14 mouse cellular contexts compared by ENCODE assay signal in genomic region chr6:52310366-52310765, GRCm38 (mm10). TPM values are rescaled to one million over a fixed set of nuclear protein-coding genes. Genes with fewer than 3 reads are reported as not detected.
A peak's percentile ranks its signal among the peaks of the same experiment; 100 is the strongest.
DNase-seq lines count a peak whose midpoint lies in the region; ATAC-seq and TF ChIP-seq lines count a peak whose summit lies in the region.
"Had no signal": no experiment of that assay in that cellular context is flagged by ENCODE, and none has a peak within 500 bp of the region (broad histone marks: within the 10 kb centered on the region; RNA-seq: fewer than 3 reads in every experiment).

No protein-coding gene starts in this region.

- no peak for DNase-seq in heart, postnatal 36 days
- peak; percentile 50 for DNase-seq in ZHBTc4 (ENCODE audit: low read depth, low spot score)
- DNase-seq in intestine, embryonic 14.5 days (ENCODE audit: low spot score) = peak; percentile 69
- DNase-seq in limb, embryonic 14.5 days (ENCODE audit: low spot score) = no peak
- no peak for DNase-seq in right cerebral cortex, adult 2 months (ENCODE audit: low spot score in 2 of 2)
- no peak for DNase-seq in adrenal gland, adult 18-20 months (ENCODE audit: low spot score in 2 of 2)
- DNase-seq in adrenal gland, postnatal 25 days = no peak
- DNase-seq: adrenal gland, postnatal 10 days; layer of hippocampus, postnatal 36 days had no signal

- under 1% methylated on average over 24 of the region's 24 CpGs for WGBS in heart, embryonic 13.5 days
- WGBS in intestine, embryonic 14.5 days = 2% methylated on average over 24 of the region's 24 CpGs
- WGBS in limb, embryonic 14.5 days = 1% methylated on average over 24 of the region's 24 CpGs

- no peak for TF ChIP-seq POLR2A in limb, embryonic 14.5 days (IDR thresholded peaks at IDR 0.05; ENCODE audit: borderline replicate concordance, extremely low read depth, insufficient read depth, insufficient read length)

- peaks cover 100% of the 10 kb centered on the region for H3K27me3 ChIP-seq in heart, embryonic 13.5 days (replicated peaks)
- H3K27me3 ChIP-seq in intestine, embryonic 14.5 days (replicated peaks; ENCODE audit: control insufficient read depth, insufficient read depth, low read length) = peaks cover 100% of the 10 kb centered on the region
- H3K27me3 ChIP-seq in limb, embryonic 14.5 days (ENCODE audit: control insufficient read depth, insufficient read depth, low read length) = peaks cover 83% of the 10 kb centered on the region

- no peak for ATAC-seq in heart, embryonic 13.5 days (ENCODE audit: extremely low read depth, insufficient number of reproducible peaks, low FRiP score, low TSS enrichment)
- ATAC-seq in intestine, embryonic 14.5 days (replicated peaks; ENCODE audit: low FRiP score, low TSS enrichment, low read depth) = no peak
- ATAC-seq in limb, embryonic 14.5 days (ENCODE audit: low FRiP score, low read depth) = no peak
- ATAC-seq: CD4-positive, CD25-positive, alpha-beta regulatory T cell, adult 4 months had no signal

- H3K27ac ChIP-seq in heart, embryonic 13.5 days (replicated peaks) = no peak overlapping the region
- H3K27ac ChIP-seq in intestine, embryonic 14.5 days (ENCODE audit: low read depth) = no peak overlapping the region
- no peak overlapping the region for H3K27ac ChIP-seq in limb, embryonic 14.5 days (replicated peaks; ENCODE audit: low read depth, low read length)

- no peaks in the 10 kb centered on the region for H3K9me3 ChIP-seq in heart, embryonic 13.5 days
- H3K9me3 ChIP-seq in intestine, embryonic 14.5 days (ENCODE audit: control insufficient read depth, low read length) = no peaks in the 10 kb centered on the region
- H3K9me3 ChIP-seq in limb, embryonic 14.5 days (ENCODE audit: control insufficient read depth, low read length) = no peaks in the 10 kb centered on the region

- H3K36me3 ChIP-seq in heart, embryonic 13.5 days = no peaks in the 10 kb centered on the region
- H3K36me3 ChIP-seq in intestine, embryonic 14.5 days (ENCODE audit: control insufficient read depth, insufficient read depth, low read length) = no peaks in the 10 kb centered on the region
- H3K36me3 ChIP-seq in limb, embryonic 14.5 days (ENCODE audit: control insufficient read depth, insufficient read depth, low read length) = no peaks in the 10 kb centered on the region

- intact Hi-C loops in heart, postnatal 36 days (cut with DNase I) = loop anchor here (5.0 kb wide), 3 partner anchors 43 to 1133 kb away; no protein-coding TSS in a partner anchor

- peak overlapping the region; percentile 41 for H3K4me2 ChIP-seq in heart, embryonic 13.5 days
- peak overlapping the region; percentile 24; the same call in 1 of the 2 replicates for H3K4me2 ChIP-seq in intestine, embryonic 14.5 days (ENCODE audit: low read length)
- H3K4me2 ChIP-seq in limb, embryonic 14.5 days (replicated peaks; ENCODE audit: low read depth, low read length, severe bottlenecking) = peak overlapping the region; percentile 48

- H3K9ac ChIP-seq in heart, embryonic 13.5 days = no peak overlapping the region; the same call in 1 of the 2 replicates
- no peak overlapping the region for H3K9ac ChIP-seq in intestine, embryonic 14.5 days (ENCODE audit: low read length)
- peak overlapping the region; percentile 40 for H3K9ac ChIP-seq in limb, embryonic 14.5 days (ENCODE audit: low read depth, low read length, severe bottlenecking)

- peaks cover 29% of the 10 kb centered on the region for H3K4me1 ChIP-seq in heart, embryonic 13.5 days
- H3K4me1 ChIP-seq in intestine, embryonic 14.5 days (replicated peaks; ENCODE audit: control insufficient read depth, insufficient read depth, low read length) = 0 out of 2 replicates have a peak, but pooled peaks cover 3% of the 10 kb centered on the region
- peaks cover 22% of the 10 kb centered on the region for H3K4me1 ChIP-seq in limb, embryonic 14.5 days (ENCODE audit: control insufficient read depth, insufficient read depth, low read length)

- peak overlapping the region; percentile 12 for H3K4me3 ChIP-seq in heart, embryonic 13.5 days
- peak overlapping the region; percentile 8; the same call in 1 of the 2 replicates for H3K4me3 ChIP-seq in intestine, embryonic 14.5 days (ENCODE audit: low read depth, low read length)
- H3K4me3 ChIP-seq in limb, embryonic 14.5 days (replicated peaks; ENCODE audit: low read length) = peak overlapping the region; percentile 26

RNA-seq across cellular contexts. Expression of gene Evx1, which starts 2.9 kb away (rescaled TPM):
- polyA plus RNA-seq in heart, embryonic 13.5 days (2015; fragmentation: Nextera tagmentation; extraction: Ambion mirVana) = not detected in 2 replicates
- total RNA-seq in heart, postnatal 36 days (2021) = not detected
- polyA plus RNA-seq in intestine, embryonic 14.5 days (2014; fragmentation: Nextera tagmentation; extraction: Ambion mirVana) = not detected in 2 replicates
- polyA plus RNA-seq in limb, embryonic 14.5 days (2012; rRNA removed) = 0.64 and 0.93 TPM in 2 replicates
- polyA plus RNA-seq in limb, embryonic 14.5 days (2014; fragmentation: Nextera tagmentation; extraction: Ambion mirVana) = 0.18 and 0.44 TPM in 2 replicates
- not detected for total RNA-seq in adrenal gland, adult 18-20 months (2021)
- total RNA-seq in adrenal gland, postnatal 25 days (2021) = not detected in 2 replicates
- total RNA-seq: adrenal gland, postnatal 10 days; common myeloid progenitor, adult 5-6 weeks; gastrocnemius, adult 8-10 months; layer of hippocampus, postnatal 36 days had no signal
- polyA plus RNA-seq: CD4-positive, CD25-positive, alpha-beta regulatory T cell, adult 4 months; spleen, adult 2 months had no signal

RNA-seq across cellular contexts. Expression of gene Hoxa13, which starts 49.7 kb away (rescaled TPM):
- polyA plus RNA-seq in heart, embryonic 13.5 days (2015; fragmentation: Nextera tagmentation; extraction: Ambion mirVana) = not detected in 2 replicates
- not detected for total RNA-seq in heart, postnatal 36 days (2021)
- 0.35 and 0.39 TPM in 2 replicates for polyA plus RNA-seq in intestine, embryonic 14.5 days (2014; fragmentation: Nextera tagmentation; extraction: Ambion mirVana)
- polyA plus RNA-seq in limb, embryonic 14.5 days (2012; rRNA removed) = 26.0 and 37.6 TPM in 2 replicates
- polyA plus RNA-seq in limb, embryonic 14.5 days (2014; fragmentation: Nextera tagmentation; extraction: Ambion mirVana) = 16.0 and 24.1 TPM in 2 replicates
- total RNA-seq in adrenal gland, adult 18-20 months (2021) = not detected
- not detected in 2 replicates for total RNA-seq in adrenal gland, postnatal 25 days (2021)
- total RNA-seq: adrenal gland, postnatal 10 days; common myeloid progenitor, adult 5-6 weeks; layer of hippocampus, postnatal 36 days had no signal
- polyA plus RNA-seq: CD4-positive, CD25-positive, alpha-beta regulatory T cell, adult 4 months; spleen, adult 2 months had no signal

Comparison
In these comparisons a context has a peak if more than half of its experiments do, and no peak if none do; other contexts are left out.
1. DNase-seq: peak in ZHBTc4 (single experiment) and intestine, embryonic 14.5 days (single experiment); none in heart, postnatal 36 days (0 of 2), limb, embryonic 14.5 days (single experiment), right cerebral cortex, adult 2 months (0 of 2), adrenal gland, adult 18-20 months (0 of 2) and adrenal gland, postnatal 25 days (single experiment).
2. Peak in every context shown above with its lines, with median percentiles within 50 percentile points of each other: H3K4me2 ChIP-seq and H3K4me3 ChIP-seq.